Mouse (Mus musculus): Measurements from ENCODE around the gene Efcab11. TPM values are rescaled to one million over a fixed set of nuclear protein-coding genes. Genes with fewer than 3 reads are reported as not detected.

Gene Efcab11
- polyA plus RNA-seq, 1 experiment from 2014 or later = 5.7 TPM

GRCm38 (mm10) chr12:99702248-99702647 is 182.0 kb downstream of the Efcab11 start:
- 73% methylated on average over 8 of the region's 8 CpGs for WGBS (ENCODE audit: insufficient replicate concordance)

GRCm38 (mm10) chr12:99700380-99700779 is 183.9 kb downstream of the Efcab11 start:
- Histone ChIP-seq H3K27ac (no peak overlapping the region), H3K4me1 (replicated peaks) (no peaks in the 10 kb centered on the region), H3K4me3 (replicated peaks) (no peak overlapping the region), H3K36me3 (no peaks in the 10 kb centered on the region), H3K9me3 (replicated peaks) (no peaks in the 10 kb centered on the region), H3K27me3 (no peaks in the 10 kb centered on the region), H3K9ac (no peak overlapping the region), H3K4me2 (no peak overlapping the region)
- ATAC-seq (ENCODE audit: low read depth) = no peak
- no peak for DNase-seq
- WGBS (ENCODE audit: insufficient replicate concordance) = 43% methylated on average over 7 of the region's 7 CpGs

More at GRCm38 (mm10) chr12:99702248-99702647, 182.0 kb downstream of the Efcab11 start:
- Histone ChIP-seq H3K9me3 (replicated peaks) (no peaks in the 10 kb centered on the region), H3K27ac (no peak overlapping the region), H3K4me3 (replicated peaks) (no peak overlapping the region), H3K4me1 (replicated peaks) (no peaks in the 10 kb centered on the region), H3K36me3 (no peaks in the 10 kb centered on the region), H3K9ac (no peak overlapping the region), H3K27me3 (no peaks in the 10 kb centered on the region), H3K4me2 (no peak overlapping the region)
- ATAC-seq (ENCODE audit: low read depth) (no peak), DNase-seq (no peak)

- Histone ChIP-seq H3K4me3 (replicated peaks) (no peak overlapping the region), H3K4me2 (no peak overlapping the region), H3K36me3 (no peaks in the 10 kb centered on the region), H3K27ac (no peak overlapping the region), H3K9ac (no peak overlapping the region), H3K27me3 (no peaks in the 10 kb centered on the region), H3K4me1 (replicated peaks) (no peaks in the 10 kb centered on the region), H3K9me3 (replicated peaks) (no peaks in the 10 kb centered on the region)
- DNase-seq = no peak
- 71% methylated on average over 5 of the region's 5 CpGs for WGBS (ENCODE audit: insufficient replicate concordance)
- ATAC-seq (ENCODE audit: low read depth) = no peak
Observed at GRCm38 (mm10) chr12:99699379-99700023, 184.7 kb downstream of the Efcab11 start.

DNA sequence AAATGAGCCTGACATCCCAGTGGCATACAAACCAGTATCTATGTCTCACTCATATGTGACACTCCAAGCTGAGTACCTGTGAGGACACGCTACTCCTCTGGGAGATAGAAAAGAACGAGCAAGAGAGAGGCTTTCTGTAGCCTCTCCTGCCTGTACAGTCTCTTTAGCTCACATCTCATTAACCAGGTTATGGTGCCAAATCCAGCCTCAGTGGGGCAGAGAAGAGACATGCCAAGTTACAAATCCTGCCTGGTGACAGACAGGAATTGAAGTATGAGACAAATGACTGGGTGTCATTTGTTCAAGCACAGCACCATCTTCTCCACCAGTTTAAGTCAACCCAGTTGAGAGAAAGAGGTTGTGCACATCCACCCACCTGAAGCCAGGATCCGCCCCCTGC is 190.2 kb downstream of the Efcab11 start:
- Histone ChIP-seq H3K4me1 (replicated peaks) (no peaks in the 10 kb centered on the region), H3K4me2 (no peak overlapping the region), H3K27me3 (no peaks in the 10 kb centered on the region), H3K4me3 (replicated peaks) (no peak overlapping the region), H3K27ac (no peak overlapping the region), H3K9me3 (replicated peaks) (no peaks in the 10 kb centered on the region), H3K9ac (no peak overlapping the region), H3K36me3 (no peaks in the 10 kb centered on the region)
- ATAC-seq (ENCODE audit: low read depth) (no peak), DNase-seq (no peak)
- WGBS (ENCODE audit: insufficient replicate concordance) = 67% methylated on average over 3 of the region's 3 CpGs

DNA sequence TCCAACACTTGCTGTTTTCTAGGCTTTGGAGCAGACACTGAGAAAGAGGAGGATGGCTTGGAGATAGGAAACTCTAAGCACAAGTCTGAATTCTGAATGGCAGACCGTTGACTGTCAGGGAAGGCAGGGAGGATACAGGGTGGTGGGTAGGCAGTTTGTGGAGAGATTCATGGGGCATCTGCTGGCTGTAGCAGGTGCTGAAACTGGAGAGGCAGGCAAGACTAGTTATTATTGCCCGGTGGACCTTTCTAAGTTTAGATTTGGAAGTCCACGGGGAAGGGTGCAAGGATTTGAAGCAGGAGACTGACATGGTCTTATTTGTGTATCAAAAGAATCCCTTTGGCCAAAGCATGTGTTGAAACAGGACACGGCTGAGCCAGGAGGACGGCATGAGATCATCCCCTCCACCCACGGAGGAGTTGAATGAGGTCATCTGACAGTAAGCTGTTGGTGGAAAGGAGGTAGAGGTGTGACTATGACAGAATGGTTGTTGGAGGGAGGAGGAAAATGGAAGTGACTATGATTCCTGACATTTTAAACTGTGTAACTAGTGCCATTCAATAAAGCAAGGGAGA is 197.7 kb downstream of the Efcab11 start:
- DNase-seq (no peak), ATAC-seq (ENCODE audit: low read depth) (no peak)
- no peaks in the 10 kb centered on the region for H3K27me3 ChIP-seq
- H3K27ac ChIP-seq = no peak overlapping the region
- H3K4me3 ChIP-seq (replicated peaks) = no peak overlapping the region
- H3K36me3 ChIP-seq = no peaks in the 10 kb centered on the region
- no peaks in the 10 kb centered on the region for H3K9me3 ChIP-seq (replicated peaks)
- H3K9ac ChIP-seq = no peak overlapping the region
- no peaks in the 10 kb centered on the region for H3K4me1 ChIP-seq (replicated peaks)
- no peak overlapping the region for H3K4me2 ChIP-seq
- WGBS (ENCODE audit: insufficient replicate concordance) = 57% methylated on average over 6 of the region's 6 CpGs

- no peaks in the 10 kb centered on the region for H3K27me3 ChIP-seq
- H3K4me1 ChIP-seq (replicated peaks) = no peaks in the 10 kb centered on the region
- WGBS (ENCODE audit: insufficient replicate concordance) = 54% methylated on average over 11 of the region's 11 CpGs
- ATAC-seq (ENCODE audit: low read depth) (no peak), DNase-seq (no peak)
- no peaks in the 10 kb centered on the region for H3K36me3 ChIP-seq
- H3K9me3 ChIP-seq (replicated peaks) = no peaks in the 10 kb centered on the region
- no peak overlapping the region for H3K4me2 ChIP-seq
- H3K9ac ChIP-seq = no peak overlapping the region
- H3K4me3 ChIP-seq (replicated peaks) = no peak overlapping the region
- no peak overlapping the region for H3K27ac ChIP-seq
Observed at GRCm38 (mm10) chr12:99685451-99686100, 198.7 kb downstream of the Efcab11 start.

DNA sequence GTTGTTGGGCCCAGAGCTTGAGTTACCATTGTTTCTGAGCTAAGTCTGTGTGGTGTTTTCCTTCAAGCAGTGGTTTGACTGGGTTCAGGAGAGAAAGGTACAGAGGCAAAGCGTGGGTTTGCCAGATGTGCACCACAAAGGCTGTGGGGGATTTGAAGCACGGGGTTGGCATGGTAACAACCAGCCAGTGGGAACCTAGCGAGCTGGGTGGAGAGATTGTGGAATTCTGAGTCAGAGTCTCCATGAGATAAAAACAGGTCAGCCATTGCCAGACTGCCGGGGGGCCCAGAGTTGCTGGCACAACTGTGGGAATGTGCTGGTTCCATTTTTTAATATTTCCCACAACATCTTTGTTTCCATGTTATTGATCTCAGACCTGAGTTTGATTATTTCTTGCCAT is 202.6 kb downstream of the Efcab11 start:
- Histone ChIP-seq H3K9ac (no peak overlapping the region), H3K4me3 (replicated peaks) (no peak overlapping the region), H3K27me3 (no peaks in the 10 kb centered on the region), H3K4me1 (replicated peaks) (no peaks in the 10 kb centered on the region), H3K36me3 (no peaks in the 10 kb centered on the region), H3K27ac (no peak overlapping the region), H3K4me2 (no peak overlapping the region), H3K9me3 (replicated peaks) (no peaks in the 10 kb centered on the region)
- ATAC-seq (ENCODE audit: low read depth) (no peak), DNase-seq (no peak)
- WGBS (ENCODE audit: insufficient replicate concordance) = 46% methylated on average over 4 of the region's 4 CpGs

DNA sequence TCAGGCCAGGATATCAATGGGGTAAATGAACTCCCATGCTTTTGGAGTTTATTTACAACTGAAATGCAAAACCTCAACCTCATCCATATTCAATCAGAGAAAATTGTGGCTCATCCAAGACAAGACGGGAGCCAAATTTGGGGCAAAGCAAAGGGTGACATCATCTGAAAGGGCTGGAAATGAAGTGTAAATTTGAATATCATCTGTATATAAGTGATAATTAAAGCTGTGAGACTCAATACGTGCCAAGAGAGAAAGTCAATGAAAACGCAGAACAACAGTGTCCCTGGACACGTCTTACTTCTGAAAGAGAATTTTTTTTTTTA is 212.4 kb downstream of the Efcab11 start:
- Histone ChIP-seq H3K27me3 (no peaks in the 10 kb centered on the region), H3K9me3 (replicated peaks) (no peaks in the 10 kb centered on the region), H3K36me3 (no peaks in the 10 kb centered on the region), H3K4me2 (no peak overlapping the region), H3K27ac (no peak overlapping the region), H3K9ac (no peak overlapping the region), H3K4me1 (replicated peaks) (no peaks in the 10 kb centered on the region), H3K4me3 (replicated peaks) (no peak overlapping the region)
- DNase-seq (no peak), ATAC-seq (ENCODE audit: low read depth) (no peak)
- 69% methylated on average over 4 of the region's 4 CpGs for WGBS (ENCODE audit: insufficient replicate concordance)

DNA sequence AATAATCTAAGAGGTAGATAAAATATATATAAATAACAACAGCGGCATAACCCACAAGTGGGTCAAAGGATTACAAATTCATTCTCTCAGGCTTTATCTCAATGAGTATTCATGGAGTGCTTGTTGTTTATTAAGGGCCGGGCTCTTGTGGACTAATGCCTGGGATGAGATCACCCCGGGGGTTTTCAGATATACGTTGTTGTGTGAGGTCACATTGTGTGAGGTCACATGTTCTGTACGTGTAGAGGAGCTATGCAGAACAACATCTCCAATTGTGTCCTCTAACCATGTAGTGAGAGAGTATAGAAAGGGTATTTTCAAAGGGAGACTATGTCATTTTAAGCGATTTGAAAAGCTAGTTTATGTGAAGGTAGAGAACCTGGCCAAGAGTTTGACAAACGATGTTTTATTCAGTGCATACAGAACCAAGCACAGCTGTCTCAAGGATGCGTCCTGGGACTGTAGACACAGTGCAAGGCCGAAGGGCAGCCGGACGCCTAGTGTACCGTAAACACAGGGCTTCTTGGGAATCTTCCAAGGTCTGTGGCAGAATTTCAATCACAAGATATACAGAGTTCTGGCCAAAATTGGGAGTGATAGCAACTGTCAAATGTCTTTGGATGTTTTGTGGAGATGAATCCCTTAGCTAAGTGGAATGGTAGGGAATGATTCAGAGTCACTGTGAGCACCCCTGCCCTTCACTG is 212.9 kb downstream of the Efcab11 start:
- Histone ChIP-seq H3K4me1 (replicated peaks) (no peaks in the 10 kb centered on the region), H3K4me3 (replicated peaks) (no peak overlapping the region), H3K27ac (no peak overlapping the region), H3K9ac (no peak overlapping the region), H3K36me3 (no peaks in the 10 kb centered on the region), H3K4me2 (no peak overlapping the region), H3K27me3 (no peaks in the 10 kb centered on the region), H3K9me3 (replicated peaks) (no peaks in the 10 kb centered on the region)
- WGBS (ENCODE audit: insufficient replicate concordance) = 76% methylated on average over 12 of the region's 12 CpGs
- DNase-seq = no peak
- no peak for ATAC-seq (ENCODE audit: low read depth)

GRCm38 (mm10) chr12:99670762-99671152 is 213.5 kb downstream of the Efcab11 start:
- Histone ChIP-seq H3K27me3 (no peaks in the 10 kb centered on the region), H3K36me3 (no peaks in the 10 kb centered on the region), H3K4me2 (no peak overlapping the region), H3K4me1 (replicated peaks) (no peaks in the 10 kb centered on the region), H3K27ac (no peak overlapping the region), H3K9ac (no peak overlapping the region), H3K9me3 (replicated peaks) (no peaks in the 10 kb centered on the region), H3K4me3 (replicated peaks) (no peak overlapping the region)
- no peak for DNase-seq
- ATAC-seq (ENCODE audit: low read depth) = no peak
- 73% methylated on average over 7 of the region's 7 CpGs for WGBS (ENCODE audit: insufficient replicate concordance)

DNA sequence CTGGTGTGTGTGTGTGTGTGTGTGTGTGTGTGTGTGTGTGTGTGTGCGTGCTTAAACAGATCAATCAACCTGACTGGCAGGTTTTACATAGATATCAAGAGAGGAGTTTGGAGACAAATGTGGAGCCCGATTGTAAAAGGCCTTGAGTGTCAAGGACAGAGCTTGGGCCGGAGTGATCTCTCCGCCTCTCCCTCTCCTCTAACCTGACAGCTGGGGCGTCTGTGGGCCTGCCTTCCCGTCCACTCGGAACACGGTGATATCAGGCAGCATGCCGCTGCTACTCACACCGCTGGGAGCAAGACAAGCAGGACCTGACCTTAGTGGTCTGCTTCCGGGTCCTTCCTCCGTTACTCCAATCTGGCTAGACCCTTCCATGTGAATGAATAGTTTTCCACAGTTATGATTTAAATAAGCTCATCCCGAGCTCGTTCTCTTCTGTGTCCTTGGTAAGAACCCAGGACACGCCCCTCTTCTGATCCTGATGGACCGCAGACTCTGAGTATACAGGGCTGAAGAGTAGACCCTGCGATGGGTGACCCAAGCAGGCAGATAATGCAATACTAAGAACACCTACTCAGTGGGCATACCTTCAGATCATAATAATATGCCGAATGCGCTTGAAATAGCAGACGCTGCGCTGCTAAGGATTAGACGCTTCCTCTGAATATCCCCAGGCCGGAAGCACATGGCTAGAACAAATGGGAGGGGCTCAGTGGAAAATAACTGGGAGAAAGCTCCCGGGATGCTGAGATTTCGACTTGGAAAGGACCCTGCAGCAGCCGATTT is 214.1 kb downstream of the Efcab11 start:
- Histone ChIP-seq H3K4me1 (replicated peaks) (no peaks in the 10 kb centered on the region), H3K9me3 (replicated peaks) (no peaks in the 10 kb centered on the region), H3K4me2 (no peak overlapping the region), H3K27me3 (no peaks in the 10 kb centered on the region), H3K4me3 (replicated peaks) (no peak overlapping the region), H3K27ac (no peak overlapping the region), H3K36me3 (no peaks in the 10 kb centered on the region), H3K9ac (no peak overlapping the region)
- 70% methylated on average over 26 of the region's 26 CpGs for WGBS (ENCODE audit: insufficient replicate concordance)
- no peak for ATAC-seq (ENCODE audit: low read depth)
- no peak for DNase-seq

Measured in liver, embryonic 13.5 days (tissue).